ENCODE assay signal across 8 mouse cellular contexts in the genomic region with DNA sequence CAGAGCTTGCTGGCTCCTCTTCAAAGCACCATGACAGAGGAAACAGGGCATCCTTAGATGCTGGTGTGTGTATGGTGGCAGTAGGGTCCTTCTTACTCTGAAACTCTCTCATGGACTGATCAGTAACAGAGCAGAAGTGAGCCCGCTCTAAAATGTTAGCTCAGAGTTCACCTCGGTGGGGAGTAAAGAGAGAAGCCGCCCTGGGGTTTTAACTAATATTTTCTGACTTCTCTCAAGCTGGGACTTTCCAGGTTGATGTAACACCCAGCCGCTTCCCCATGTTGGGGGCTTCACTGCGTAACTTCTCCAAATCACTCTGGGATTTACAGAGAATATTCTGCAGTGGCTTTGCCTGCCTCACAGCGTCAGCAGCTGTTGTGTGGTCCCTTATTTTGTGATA.
DNase-seq lines count a peak whose midpoint lies in the region; ATAC-seq and TF ChIP-seq lines count a peak whose summit lies in the region.

No protein-coding gene starts in this region.

- peak overlapping the region; percentile 47 for H3K4me2 ChIP-seq in hindbrain, embryonic 16.5 days (ENCODE audit: low read length)
- 0 out of 2 replicates have a peak overlapping the region, but pooled peaks have one; percentile 76 for H3K4me2 ChIP-seq in midbrain, embryonic 14.5 days (ENCODE audit: low read length)

- H3K9ac ChIP-seq in hindbrain, embryonic 16.5 days (ENCODE audit: low read depth, low read length) = no peak overlapping the region
- no peak overlapping the region for H3K9ac ChIP-seq in midbrain, embryonic 14.5 days (replicated peaks; ENCODE audit: low read length)

- H3K9me3 ChIP-seq in hindbrain, embryonic 16.5 days (ENCODE audit: control insufficient read depth, low read length) = no peaks in the 10 kb centered on the region
- H3K9me3 ChIP-seq in midbrain, embryonic 14.5 days (ENCODE audit: control insufficient read depth, low read length) = no peaks in the 10 kb centered on the region

- H3K36me3 ChIP-seq in hindbrain, embryonic 16.5 days (ENCODE audit: control insufficient read depth, insufficient read depth, low read length) = no peaks in the 10 kb centered on the region
- H3K36me3 ChIP-seq in midbrain, embryonic 14.5 days (ENCODE audit: control insufficient read depth, insufficient read depth, low read length) = no peaks in the 10 kb centered on the region

- no peak for TF ChIP-seq CTCF in bone marrow macrophage, adult 2 months (IDR thresholded peaks at IDR 0.05; ENCODE audit: low read depth, low read length)

- H3K4me3 ChIP-seq in bone marrow macrophage, adult 2 months (ENCODE audit: insufficient read depth, low read length) = peak overlapping the region; percentile 56
- H3K4me3 ChIP-seq in hindbrain, embryonic 16.5 days (ENCODE audit: low read length) = peak overlapping the region; percentile 18
- no peak overlapping the region for H3K4me3 ChIP-seq in midbrain, embryonic 14.5 days (replicated peaks; ENCODE audit: low read depth, low read length)

- H3K27me3 ChIP-seq in hindbrain, embryonic 16.5 days (replicated peaks; ENCODE audit: control insufficient read depth, insufficient read depth, low read length) = no peaks in the 10 kb centered on the region
- 0 out of 2 replicates have a peak, but pooled peaks cover 9% of the 10 kb centered on the region for H3K27me3 ChIP-seq in midbrain, embryonic 14.5 days (ENCODE audit: control insufficient read depth, insufficient read depth, low read length)

- H3K27ac ChIP-seq in bone marrow macrophage, adult 2 months (ENCODE audit: insufficient read depth, low read depth, low read length) = peak overlapping the region; percentile 87
- no peak overlapping the region for H3K27ac ChIP-seq in hindbrain, embryonic 16.5 days (ENCODE audit: low read depth, low read length)
- no peak overlapping the region for H3K27ac ChIP-seq in midbrain, embryonic 14.5 days (replicated peaks; ENCODE audit: low read depth, low read length)

- ATAC-seq in hindbrain, embryonic 16.5 days = no peak
- no peak for ATAC-seq in midbrain, embryonic 14.5 days (ENCODE audit: low FRiP score, low TSS enrichment)

- DNase-seq in heart, adult 11 months = peak; percentile 93
- no peak for DNase-seq in heart, postnatal 4 days
- DNase-seq in midbrain, embryonic 14.5 days = no peak
- DNase-seq in frontal cortex, postnatal 36 days (ENCODE audit: low spot score in 2 of 2) = no peak
- DNase-seq in urinary bladder, postnatal 25 days (ENCODE audit: low spot score) = no peak
- no peak for DNase-seq in frontal cortex, adult 2 months (ENCODE audit: extremely low spot score in 1 of 2, low spot score in 1 of 2)

- TF ChIP-seq POLR2A in bone marrow macrophage, adult 2 months (IDR thresholded peaks at IDR 0.05; ENCODE audit: borderline replicate concordance, low read depth, low read length) = no peak

- WGBS in hindbrain, embryonic 16.5 days = 71% methylated on average over 6 of the region's 6 CpGs
- 82% methylated on average over 6 of the region's 6 CpGs for WGBS in midbrain, embryonic 14.5 days

- peaks cover 61% of the 10 kb centered on the region for H3K4me1 ChIP-seq in bone marrow macrophage, adult 2 months (ENCODE audit: control insufficient read depth, insufficient read depth, low read length)
- peaks cover 21% of the 10 kb centered on the region for H3K4me1 ChIP-seq in hindbrain, embryonic 16.5 days (ENCODE audit: control insufficient read depth, insufficient read depth, low read depth, low read length)
- H3K4me1 ChIP-seq in midbrain, embryonic 14.5 days (ENCODE audit: control insufficient read depth, insufficient read depth, low read length) = peaks cover 29% of the 10 kb centered on the region
